Mouse (Mus musculus): Measurements from ENCODE around the gene Slc25a17.

DNA sequence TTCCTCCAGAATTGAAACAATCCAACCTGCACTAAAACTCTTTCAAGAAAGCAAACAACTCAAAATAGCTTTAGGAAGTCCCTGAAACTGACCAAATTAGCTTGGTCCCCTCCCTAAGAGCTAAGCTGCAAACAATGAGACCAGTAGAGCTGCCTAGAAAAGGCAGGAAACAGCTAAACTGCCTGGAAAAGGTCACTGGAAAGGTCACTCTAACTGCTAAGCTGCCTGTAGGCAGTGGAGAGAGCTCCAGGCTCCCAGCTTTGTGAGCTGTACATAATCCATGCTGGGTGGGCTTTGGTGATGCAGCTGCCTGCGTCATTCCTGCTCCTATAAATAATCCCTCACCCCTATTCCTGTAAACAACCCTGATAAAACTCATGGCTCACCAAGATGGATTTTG, 9.7 kb upstream of the Slc25a17 start:
- TF ChIP-seq CTCF (IDR thresholded peaks at IDR 0.05; ENCODE audit: insufficient read depth, low read depth, low read length), result no peak
- TF ChIP-seq POLR2A (IDR thresholded peaks at IDR 0.05; ENCODE audit: insufficient read depth, low read depth, low read length), result no peak

All from olfactory bulb, adult 2 months (tissue).